Mouse (Mus musculus): ENCODE measurements at regions not wholly inside any gene's neighbourhood (a gene's known extent, or its start where the extent isn't known, plus 50 kb on each side); places are given as distances from the start of the nearest gene placed in this dataset.

DNA sequence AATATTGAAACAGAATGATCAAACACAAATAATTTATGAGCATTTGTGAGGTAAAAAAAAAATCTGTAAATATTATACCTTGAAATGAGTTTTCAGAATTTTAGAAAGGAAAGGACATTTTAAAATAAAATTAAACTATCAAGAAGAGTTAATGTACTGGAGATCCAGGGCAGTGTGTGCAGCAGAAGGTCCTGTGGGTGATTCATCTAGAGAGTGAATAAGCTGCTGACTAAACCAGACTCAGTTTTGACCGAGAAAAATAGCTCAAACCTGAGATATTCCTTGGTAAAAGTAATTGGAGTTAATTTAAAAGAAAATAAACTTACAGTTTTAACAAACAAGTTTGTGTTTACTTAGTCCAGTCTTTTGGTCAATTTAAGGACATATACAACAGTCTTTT, 1118.6 kb upstream of the Celf2 start:
- no peak for DNase-seq

DNA sequence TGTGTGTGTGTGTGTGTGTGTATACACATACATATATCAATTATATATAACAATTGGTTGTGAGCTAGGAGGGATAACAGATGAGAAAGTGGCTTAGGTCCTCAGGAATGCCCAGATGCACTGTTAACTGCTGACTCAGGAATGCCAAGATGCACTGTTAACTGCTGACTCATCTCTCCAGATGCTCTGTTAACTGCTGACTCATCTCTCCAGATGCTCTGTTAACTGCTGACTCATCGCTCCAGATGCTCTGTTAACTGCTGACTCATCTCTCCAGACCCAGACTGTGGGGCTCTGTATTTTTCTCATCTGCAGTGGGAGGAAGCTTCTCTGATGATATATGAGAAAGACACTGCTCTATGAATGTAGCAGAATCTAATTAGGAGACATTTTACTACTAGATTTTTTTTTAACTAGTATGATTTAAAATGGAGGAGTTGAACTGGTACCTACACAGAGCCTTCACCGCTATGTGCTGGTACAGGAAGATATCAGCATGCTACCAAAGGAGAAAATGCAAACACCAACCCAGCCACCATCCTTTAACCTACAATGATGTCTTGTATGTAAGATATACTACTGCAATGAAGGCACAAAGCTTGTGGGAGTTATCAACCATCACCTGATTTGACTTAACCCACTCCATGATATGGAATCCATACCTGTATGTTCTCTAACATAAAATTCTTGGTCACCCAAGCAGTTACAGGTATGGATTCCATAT, 1119.3 kb upstream of the Celf2 start:
- DNase-seq, result no peak

GRCm38 (mm10) chr2:8638082-8638481, 1128.7 kb upstream of the Celf2 start:
- DNase-seq, result no peak

- DNase-seq, result peak; percentile 7
Measured at GRCm38 (mm10) chr2:8639282-8639681, 1129.9 kb upstream of the Celf2 start.

GRCm38 (mm10) chr2:8645463-8645862, 1136.1 kb upstream of the Celf2 start:
- DNase-seq, result no peak

DNA sequence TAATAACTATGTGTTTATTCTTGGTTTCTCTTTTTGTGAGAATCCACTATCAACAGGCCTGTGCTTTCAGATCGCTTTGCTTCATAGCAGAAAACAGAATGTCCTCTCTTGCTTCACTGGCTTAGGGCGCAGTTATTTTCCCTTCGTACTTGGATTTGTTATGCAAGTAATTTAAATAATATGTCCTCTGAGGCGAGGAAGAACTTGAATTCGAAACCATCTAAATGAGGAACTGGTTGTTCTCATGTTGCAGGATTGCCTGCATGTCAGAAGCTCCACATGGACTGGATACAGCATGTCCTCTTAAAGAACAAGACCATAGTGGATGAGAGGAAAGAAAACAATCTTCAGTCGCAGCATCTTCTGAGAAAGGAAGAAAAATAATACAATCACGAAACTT, 1151.2 kb upstream of the Celf2 start:
- no peak for DNase-seq

GRCm38 (mm10) chr2:8673751-8674378, 1164.5 kb upstream of the Celf2 start:
- DNase-seq, result peak; percentile 53 to 67

- DNase-seq, result no peak
Measured at GRCm38 (mm10) chr2:8675537-8675936, 1166.2 kb upstream of the Celf2 start.

GRCm38 (mm10) chr2:8676546-8676945, 1167.2 kb upstream of the Celf2 start:
- no peak for DNase-seq

DNA sequence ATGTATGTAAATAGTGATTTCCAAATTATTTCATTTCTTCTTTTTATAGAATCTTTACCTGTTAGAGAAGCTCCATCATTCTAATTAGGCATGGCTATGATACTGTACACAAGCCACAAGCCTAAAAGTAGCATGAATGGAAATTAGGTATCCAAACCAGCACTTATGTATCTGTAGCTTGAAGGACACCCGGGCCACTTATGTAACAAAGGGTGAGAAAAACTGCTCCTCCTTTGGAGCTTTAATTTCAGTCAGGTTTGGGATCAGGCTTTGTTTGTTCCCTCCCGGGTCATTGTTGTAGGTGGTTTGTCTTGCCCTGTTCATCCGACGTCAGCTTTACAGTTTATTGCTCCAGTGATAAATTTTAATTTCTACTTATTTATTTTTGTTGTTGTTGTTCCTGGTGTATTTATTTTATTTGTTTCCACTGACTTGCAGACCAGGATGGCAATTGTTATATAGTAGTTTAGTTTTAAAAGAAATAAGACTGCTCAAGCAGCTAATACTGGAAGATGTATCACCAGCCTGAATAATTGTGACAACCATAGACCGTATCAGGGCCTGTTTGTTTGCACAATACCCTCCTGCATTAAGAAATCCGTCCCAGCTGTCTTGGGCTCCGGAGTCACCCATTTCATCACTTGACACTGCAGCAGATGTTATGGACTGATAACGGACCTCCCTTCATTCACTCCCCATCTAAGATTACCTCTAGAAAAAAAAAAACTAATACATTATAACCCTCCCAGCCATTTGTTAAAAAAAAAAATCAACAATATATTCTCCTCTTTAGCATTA, 1181.7 kb upstream of the Celf2 start:
- DNase-seq, result no peak

DNA sequence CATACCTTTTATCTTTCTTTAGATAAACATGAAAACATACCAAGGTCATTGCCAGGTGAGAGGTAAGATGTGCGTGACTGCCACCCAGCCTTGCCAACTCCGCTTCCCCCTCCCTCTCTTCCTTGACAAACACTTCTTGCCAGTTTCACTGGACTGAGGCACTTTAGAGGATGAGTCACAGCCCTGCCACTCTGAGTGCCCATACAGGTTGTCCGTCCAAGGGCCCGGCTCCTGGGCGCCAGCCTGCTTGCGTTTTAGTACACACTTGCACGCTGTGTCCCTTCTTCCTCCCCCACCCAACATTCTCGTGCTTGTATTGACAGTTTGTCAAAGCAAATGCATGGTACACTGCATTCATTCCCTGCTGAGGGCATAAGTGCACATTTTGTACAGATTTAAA, 1151.7 kb upstream of the 4930412O13Rik start:
- peak; percentile 29 to 34 for DNase-seq

- peak; percentile 9 to 37 for DNase-seq
Measured at GRCm38 (mm10) chr2:8754142-8754541, 1126.9 kb upstream of the 4930412O13Rik start.

- no peak for DNase-seq
Measured at GRCm38 (mm10) chr2:8756546-8756945, 1124.5 kb upstream of the 4930412O13Rik start.

DNA sequence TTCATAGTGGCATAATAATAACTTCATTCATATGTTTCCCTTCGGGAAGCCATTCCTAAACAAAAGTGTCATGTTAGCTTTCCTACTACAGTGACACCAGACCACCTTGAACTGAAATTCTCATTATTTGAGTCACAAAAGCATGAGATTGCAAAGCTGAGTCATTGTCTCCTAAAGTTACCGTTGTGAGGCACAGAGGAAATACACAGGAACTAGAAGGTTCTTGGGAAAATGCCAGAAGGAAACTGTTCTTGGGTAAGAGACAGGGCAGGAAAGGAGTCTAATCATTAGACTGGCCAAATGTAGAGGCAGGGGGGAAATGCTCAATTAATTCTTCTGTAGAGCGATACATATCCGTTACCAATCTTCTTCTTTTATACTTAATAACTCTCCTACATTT, 1110.4 kb upstream of the 4930412O13Rik start:
- no peak for DNase-seq

DNA sequence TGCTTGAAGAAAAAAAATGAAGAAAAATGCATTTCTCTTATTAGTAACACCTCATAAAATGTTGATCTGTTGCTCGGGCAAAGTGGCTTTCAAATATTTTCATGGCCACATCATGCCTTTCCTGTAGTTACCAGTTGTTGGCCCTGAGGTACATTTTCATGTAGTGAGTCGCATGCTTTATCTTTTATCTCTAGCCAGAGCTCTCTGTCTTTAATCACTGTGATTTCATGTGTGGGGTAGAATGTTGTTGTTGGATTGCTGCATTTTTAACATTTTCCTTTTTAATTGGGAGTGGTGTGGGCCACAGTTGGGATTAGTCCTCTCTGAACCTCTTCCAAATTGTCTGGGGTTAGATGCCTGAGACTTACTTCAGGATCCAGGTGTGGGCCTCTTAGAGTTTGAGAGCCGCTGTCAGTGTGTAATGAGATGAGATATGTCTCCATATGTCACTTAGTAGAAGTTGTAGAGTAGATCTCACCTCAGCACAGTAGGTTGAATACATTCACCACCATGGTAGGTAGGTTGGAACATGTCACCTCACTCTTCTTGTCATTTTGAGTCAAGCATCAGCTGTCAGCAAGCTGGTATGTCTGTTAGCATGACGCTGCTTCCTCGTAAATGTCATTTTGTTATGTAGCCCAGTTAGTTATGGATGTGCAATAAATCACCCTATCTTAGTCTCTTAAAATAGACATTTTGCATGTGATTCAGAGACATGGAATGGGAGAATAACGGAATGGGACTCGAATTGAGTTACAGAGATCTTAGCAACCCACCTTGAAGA, 1099.7 kb upstream of the 4930412O13Rik start:
- DNase-seq, result no peak

- no peak for DNase-seq
Measured at GRCm38 (mm10) chr2:8782225-8782624, 1098.8 kb upstream of the 4930412O13Rik start.

DNA sequence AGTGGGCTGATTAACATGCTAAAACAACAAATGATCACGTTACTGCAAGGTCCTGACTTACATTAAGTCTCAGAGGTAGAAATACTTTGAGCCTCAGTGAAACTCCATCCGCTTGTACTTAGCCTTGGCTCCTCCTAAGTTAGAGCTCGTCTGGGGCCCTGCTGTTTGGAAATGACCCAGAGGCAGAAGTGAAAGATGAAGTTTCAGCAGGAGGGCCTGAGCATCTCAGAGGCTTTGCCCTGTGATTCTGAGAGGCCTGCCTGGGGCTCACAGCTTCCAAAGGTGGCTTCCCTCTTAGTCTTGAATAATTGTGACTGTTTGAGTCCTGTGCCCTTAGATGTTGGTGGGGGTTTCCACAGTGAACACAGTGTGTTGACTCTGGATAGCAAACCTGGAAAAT, 1079.0 kb upstream of the 4930412O13Rik start:
- no peak for DNase-seq

GRCm38 (mm10) chr2:8809609-8810008, 1071.4 kb upstream of the 4930412O13Rik start:
- DNase-seq, result no peak

DNA sequence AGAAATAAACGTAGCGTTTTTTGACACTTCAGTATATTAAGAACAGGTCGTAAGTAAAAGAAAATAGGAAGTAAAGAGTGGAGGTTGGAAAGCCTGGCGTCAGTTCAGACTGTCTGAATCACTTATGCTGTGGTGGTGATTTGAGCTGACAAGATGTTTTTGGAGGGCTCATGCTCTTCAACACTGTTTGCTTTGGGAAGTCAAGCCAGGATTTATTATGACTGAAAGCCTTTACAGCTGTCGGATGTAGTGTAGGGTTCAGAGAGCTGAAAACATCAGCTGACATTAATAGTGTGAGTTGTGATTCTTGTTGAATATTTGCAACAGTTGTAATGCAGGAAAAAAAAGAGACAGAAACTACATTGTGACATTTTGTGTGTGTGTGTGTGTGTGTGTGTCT, 1062.9 kb upstream of the 4930412O13Rik start:
- no peak for DNase-seq

GRCm38 (mm10) chr2:8825406-8825805, 1055.6 kb upstream of the 4930412O13Rik start:
- no peak for DNase-seq
